Mouse (Mus musculus): ENCODE results near the gene Ptprm. TPM values are rescaled to one million over a fixed set of nuclear protein-coding genes. Genes with fewer than 3 reads are reported as not detected.

Ptprm gene
- polyA plus RNA-seq, 2 experiments = 0.66 to 0.79 TPM

DNA sequence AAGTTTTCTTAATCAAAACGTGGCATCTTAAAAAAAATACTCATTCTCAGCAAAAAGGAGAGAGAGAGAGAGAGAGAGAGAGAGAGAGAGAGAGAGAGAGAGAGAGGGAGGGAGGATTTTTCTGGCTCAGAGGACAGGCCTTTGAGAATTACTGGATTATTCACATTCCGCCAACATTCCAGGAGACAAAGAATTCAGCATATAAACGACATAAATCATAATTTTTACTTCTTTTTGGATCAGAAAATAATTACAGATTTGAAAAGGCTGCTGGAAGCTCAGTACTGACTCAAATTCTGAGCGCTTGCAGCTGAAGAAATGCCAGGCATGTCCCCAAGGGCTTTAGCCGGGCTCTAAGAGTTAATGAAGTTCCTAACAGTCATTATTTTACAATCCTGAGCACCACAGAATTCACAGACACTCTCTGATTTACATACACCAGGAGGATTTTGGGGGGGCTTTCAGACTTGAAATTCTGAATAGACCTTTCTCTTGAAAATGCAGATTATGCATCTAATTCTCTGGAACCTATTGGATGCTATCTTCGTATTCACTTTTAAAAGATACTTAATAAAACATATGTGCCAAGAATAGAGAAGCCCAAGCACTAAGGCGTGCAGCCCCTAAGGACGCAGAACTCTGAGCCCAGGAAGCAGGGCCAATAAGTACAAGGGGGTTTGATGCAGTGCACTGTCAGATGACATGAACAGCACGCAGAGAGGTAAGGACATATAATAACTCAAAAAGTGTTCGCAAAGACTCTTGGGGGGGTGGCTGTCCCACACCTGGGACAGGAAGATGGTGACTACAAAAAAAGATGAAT lies 112.1 kb downstream of the Ptprm start:
- TF ChIP-seq CTCF (IDR thresholded peaks at IDR 0.05; ENCODE audit: low read depth) (no peak), EP300 (IDR thresholded peaks at IDR 0.05; ENCODE audit: low read depth) (no peak)
- DNase-seq (ENCODE audit: low read depth in 3 of 3, low spot score in 3 of 3) (no peak), ATAC-seq (ENCODE audit: insufficient read depth) (no peak)
- Histone ChIP-seq H3K36me3 (replicated peaks; ENCODE audit: control insufficient read depth, insufficient read depth, low read depth) (no peaks in the 10 kb centered on the region), H3K4me2 (ENCODE audit: low read depth) (no peak overlapping the region), H3K27ac (no peak overlapping the region), H3K4me1 (replicated peaks; ENCODE audit: control insufficient read depth in 2 of 2, insufficient read depth in 2 of 2, low read length in 1 of 2) (no peaks in the 10 kb centered on the region), H3K9ac (replicated peaks) (no peak overlapping the region), H3K9me3 (ENCODE audit: control insufficient read depth, low read length) (no peaks in the 10 kb centered on the region), H3K27me3 (ENCODE audit: control insufficient read depth, insufficient read depth, low read length) (no peaks in the 10 kb centered on the region), H3K4me3 (ENCODE audit: insufficient read depth in 1 of 2, low read depth in 2 of 2, low read length in 2 of 2) (no peak overlapping the region)
- 56% methylated on average over 10 of the region's 10 CpGs for WGBS (ENCODE audit: insufficient replicate concordance)

- DNase-seq (ENCODE audit: low read depth in 3 of 3, low spot score in 3 of 3) (no peak), ATAC-seq (ENCODE audit: insufficient read depth) (no peak)
- H3K9me3 ChIP-seq (ENCODE audit: control insufficient read depth, low read length) = no peaks in the 10 kb centered on the region
- TF ChIP-seq EP300 (IDR thresholded peaks at IDR 0.05; ENCODE audit: low read depth) = no peak
- no peak for TF ChIP-seq CTCF (IDR thresholded peaks at IDR 0.05; ENCODE audit: low read depth)
- no peaks in the 10 kb centered on the region for H3K36me3 ChIP-seq (replicated peaks; ENCODE audit: control insufficient read depth, insufficient read depth, low read depth)
- H3K4me1 ChIP-seq (replicated peaks; ENCODE audit: control insufficient read depth in 2 of 2, insufficient read depth in 2 of 2, low read length in 1 of 2) = no peaks in the 10 kb centered on the region
- H3K27ac ChIP-seq = no peak overlapping the region
- no peak overlapping the region for H3K4me3 ChIP-seq (ENCODE audit: insufficient read depth in 1 of 2, low read depth in 2 of 2, low read length in 2 of 2)
- H3K27me3 ChIP-seq (ENCODE audit: control insufficient read depth, insufficient read depth, low read length) = no peaks in the 10 kb centered on the region
- no peak overlapping the region for H3K9ac ChIP-seq (replicated peaks)
- WGBS (ENCODE audit: insufficient replicate concordance) = 77% methylated on average over 7 of the region's 7 CpGs
- H3K4me2 ChIP-seq (ENCODE audit: low read depth) = no peak overlapping the region
Observed at GRCm38 (mm10) chr17:67238866-67239265, 115.4 kb downstream of the Ptprm start.

DNA sequence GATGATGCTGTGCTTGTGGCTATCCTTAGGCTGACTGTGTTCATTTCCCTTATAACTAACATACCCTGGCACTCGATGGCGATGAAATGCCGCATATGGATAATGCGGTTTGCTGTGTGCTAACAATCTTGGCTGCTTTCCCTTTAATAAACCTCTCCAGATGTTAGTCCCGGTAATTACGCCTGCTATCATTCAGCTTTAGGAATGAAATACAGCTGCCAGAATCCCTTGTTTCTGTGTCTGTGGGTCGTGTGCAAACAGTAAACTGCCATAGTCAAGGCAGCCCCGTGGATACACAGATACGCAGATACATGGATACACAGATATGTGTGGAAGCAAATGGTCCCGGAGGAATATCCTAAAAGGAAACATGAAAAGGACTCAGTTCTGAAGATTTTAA lies 116.8 kb downstream of the Ptprm start:
- ATAC-seq (ENCODE audit: insufficient read depth) (no peak), DNase-seq (ENCODE audit: low read depth in 3 of 3, low spot score in 3 of 3) (no peak)
- Histone ChIP-seq H3K9ac (replicated peaks) (no peak overlapping the region), H3K9me3 (ENCODE audit: control insufficient read depth, low read length) (no peaks in the 10 kb centered on the region), H3K4me3 (ENCODE audit: insufficient read depth in 1 of 2, low read depth in 2 of 2, low read length in 2 of 2) (no peak overlapping the region), H3K4me2 (ENCODE audit: low read depth) (no peak overlapping the region), H3K27me3 (ENCODE audit: control insufficient read depth, insufficient read depth, low read length) (no peaks in the 10 kb centered on the region), H3K4me1 (replicated peaks; ENCODE audit: control insufficient read depth in 2 of 2, insufficient read depth in 2 of 2, low read length in 1 of 2) (no peaks in the 10 kb centered on the region), H3K27ac (no peak overlapping the region), H3K36me3 (replicated peaks; ENCODE audit: control insufficient read depth, insufficient read depth, low read depth) (no peaks in the 10 kb centered on the region)
- TF ChIP-seq EP300 (IDR thresholded peaks at IDR 0.05; ENCODE audit: low read depth) (no peak), CTCF (IDR thresholded peaks at IDR 0.05; ENCODE audit: low read depth) (no peak)
- 74% methylated on average over 10 of the region's 10 CpGs for WGBS (ENCODE audit: insufficient replicate concordance)

- TF ChIP-seq CTCF (IDR thresholded peaks at IDR 0.05; ENCODE audit: low read depth) = no peak
- TF ChIP-seq EP300 (IDR thresholded peaks at IDR 0.05; ENCODE audit: low read depth) = no peak
- Histone ChIP-seq H3K27ac (no peak overlapping the region), H3K4me2 (ENCODE audit: low read depth) (no peak overlapping the region), H3K36me3 (replicated peaks; ENCODE audit: control insufficient read depth, insufficient read depth, low read depth) (no peaks in the 10 kb centered on the region), H3K9ac (replicated peaks) (no peak overlapping the region), H3K4me3 (ENCODE audit: insufficient read depth in 1 of 2, low read depth in 2 of 2, low read length in 2 of 2) (no peak overlapping the region), H3K4me1 (replicated peaks; ENCODE audit: control insufficient read depth in 2 of 2, insufficient read depth in 2 of 2, low read length in 1 of 2) (no peaks in the 10 kb centered on the region), H3K9me3 (ENCODE audit: control insufficient read depth, low read length) (no peaks in the 10 kb centered on the region), H3K27me3 (ENCODE audit: control insufficient read depth, insufficient read depth, low read length) (no peaks in the 10 kb centered on the region)
- no peak for DNase-seq (ENCODE audit: low read depth in 3 of 3, low spot score in 3 of 3)
- no peak for ATAC-seq (ENCODE audit: insufficient read depth)
- WGBS (ENCODE audit: insufficient replicate concordance) = 71% methylated on average over 9 of the region's 9 CpGs
Observed at GRCm38 (mm10) chr17:67233063-67233462, 121.2 kb downstream of the Ptprm start.

- no peaks in the 10 kb centered on the region for H3K4me1 ChIP-seq (replicated peaks; ENCODE audit: control insufficient read depth in 2 of 2, insufficient read depth in 2 of 2, low read length in 1 of 2)
- H3K9ac ChIP-seq (replicated peaks) = no peak overlapping the region
- no peak overlapping the region for H3K27ac ChIP-seq
- H3K36me3 ChIP-seq (replicated peaks; ENCODE audit: control insufficient read depth, insufficient read depth, low read depth) = no peaks in the 10 kb centered on the region
- no peak overlapping the region for H3K4me3 ChIP-seq (ENCODE audit: insufficient read depth in 1 of 2, low read depth in 2 of 2, low read length in 2 of 2)
- H3K4me2 ChIP-seq (ENCODE audit: low read depth) = no peak overlapping the region
- ATAC-seq (ENCODE audit: insufficient read depth) = no peak
- H3K27me3 ChIP-seq (ENCODE audit: control insufficient read depth, insufficient read depth, low read length) = no peaks in the 10 kb centered on the region
- no peak for TF ChIP-seq CTCF (IDR thresholded peaks at IDR 0.05; ENCODE audit: low read depth)
- DNase-seq (ENCODE audit: low read depth in 3 of 3, low spot score in 3 of 3) = no peak
- no peaks in the 10 kb centered on the region for H3K9me3 ChIP-seq (ENCODE audit: control insufficient read depth, low read length)
- 71% methylated on average over 5 of the region's 5 CpGs for WGBS (ENCODE audit: insufficient replicate concordance)
Observed at GRCm38 (mm10) chr17:67226991-67227390, 127.3 kb downstream of the Ptprm start.

Measured in liver, embryonic 14.5 days (tissue).